Mouse (Mus musculus) ES-Bruce4 (cell line): ENCODE data around the gene Foxf1. TPM values are rescaled to one million over a fixed set of nuclear protein-coding genes. Genes with fewer than 3 reads are reported as not detected.
A peak's percentile ranks its signal among the peaks of the same experiment; 100 is the strongest.

Source experiments
- H3K27ac ChIP-seq: 2 replicates; pipeline ENCODE4 v1.5.1; 2012; ENCODE audit warnings: low read length, inconsistent platforms; ENCODE audit not compliant: insufficient read depth
- H3K27me3 ChIP-seq: 2 replicates; pipeline ENCODE4 v1.6.1; 2012; ENCODE audit warnings: mild to moderate bottlenecking, low read length, inconsistent platforms; ENCODE audit not compliant: control insufficient read depth, poor library complexity, insufficient read depth, severe bottlenecking
- H3K36me3 ChIP-seq: 2 replicates; pipeline ENCODE4 v1.6.1; 2012; ENCODE audit warnings: inconsistent platforms, mild to moderate bottlenecking, low read length, moderate library complexity; ENCODE audit not compliant: control insufficient read depth, poor library complexity, insufficient read depth, severe bottlenecking
- H3K4me1 ChIP-seq: one replicate; pipeline ENCODE4 v1.8.1; 2011; ENCODE audit warnings: low read length; ENCODE audit not compliant: control insufficient read depth, insufficient read depth
- H3K4me3 ChIP-seq: 2 replicates; pipeline ENCODE4 v1.5.1; 2011; ENCODE audit warnings: low read depth, mild to moderate bottlenecking, low read length
- H3K9ac ChIP-seq: 2 replicates; pipeline ENCODE4 v1.6.1; 2012; ENCODE audit warnings: low read depth, mild to moderate bottlenecking, inconsistent platforms; ENCODE audit not compliant: poor library complexity, severe bottlenecking
- H3K9me3 ChIP-seq: replicated peaks from 2 replicates; pipeline ENCODE4 v1.6.1; 2012; ENCODE audit warnings: mild to moderate bottlenecking, low read length, inconsistent platforms; ENCODE audit not compliant: control insufficient read depth, poor library complexity, insufficient read depth, severe bottlenecking
- CTCF ChIP-seq: IDR thresholded peaks from one replicate; pipeline ENCODE4 v1.8.1; 2011; ENCODE audit warnings: low read depth, low read length
- EP300 ChIP-seq: IDR thresholded peaks from 2 replicates; pipeline ENCODE4 v1.6.1; 2011; ENCODE audit warnings: low read depth, low read length; ENCODE audit not compliant: insufficient read depth
- POLR2A ChIP-seq: IDR thresholded peaks from one replicate; pipeline ENCODE4 v1.8.1; 2011; ENCODE audit warnings: low read length; ENCODE audit not compliant: insufficient read depth
- polyA plus RNA-seq: library from polyadenylated mRNA; stranded (reverse); fragments of >200 nt; gene quantifications from 2 replicates; pipeline ENCODE4 v1.2.4, GENCODE M21; 2011; ENCODE audit warnings: low read depth; ENCODE audit not compliant: missing spikeins, insufficient read depth, insufficient read length

Gene Foxf1
- polyA plus RNA-seq, 1 experiment, result 0.33 TPM

DNA sequence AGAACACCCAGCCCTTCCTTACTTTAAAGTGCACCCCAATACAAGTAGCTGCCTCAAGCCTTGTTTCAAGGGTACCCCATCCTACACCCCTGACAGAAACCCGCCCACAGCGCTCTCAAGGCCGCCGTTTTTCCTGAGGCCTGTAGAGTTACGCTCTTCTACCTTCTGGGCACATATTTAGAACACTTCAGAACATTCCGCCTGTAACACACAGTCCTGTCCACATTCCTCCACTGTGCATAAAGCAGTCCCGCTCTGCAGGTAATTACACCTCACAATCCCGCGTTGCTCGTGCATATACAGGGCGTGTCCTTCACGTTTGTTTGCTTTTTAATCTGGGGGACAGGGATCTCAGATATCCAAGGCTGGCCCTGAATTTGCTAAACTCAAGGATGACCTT lies 4.2 kb upstream of the Foxf1 start:
- no peaks in the 10 kb centered on the region for H3K9me3 ChIP-seq
- H3K9ac ChIP-seq, result no peak overlapping the region
- peaks cover 66% of the 10 kb centered on the region for H3K27me3 ChIP-seq
- H3K27ac ChIP-seq, result no peak overlapping the region
- H3K36me3 ChIP-seq, result no peaks in the 10 kb centered on the region
- H3K4me3 ChIP-seq, result no peak overlapping the region
- TF ChIP-seq POLR2A (no peak), CTCF (no peak), EP300 (no peak)
- no peaks in the 10 kb centered on the region for H3K4me1 ChIP-seq

GRCm38 (mm10) chr8:121080361-121081090 lies 3.7 kb upstream of the Foxf1 start:
- Histone ChIP-seq H3K27ac (no peak overlapping the region), H3K4me1 (no peaks in the 10 kb centered on the region), H3K9ac (no peak overlapping the region), H3K4me3 (no peak overlapping the region), H3K9me3 (no peaks in the 10 kb centered on the region), H3K36me3 (no peaks in the 10 kb centered on the region), H3K27me3 (peaks cover 66% of the 10 kb centered on the region)
- TF ChIP-seq POLR2A, result no peak
- TF ChIP-seq EP300, result no peak
- TF ChIP-seq CTCF, result no peak

DNA sequence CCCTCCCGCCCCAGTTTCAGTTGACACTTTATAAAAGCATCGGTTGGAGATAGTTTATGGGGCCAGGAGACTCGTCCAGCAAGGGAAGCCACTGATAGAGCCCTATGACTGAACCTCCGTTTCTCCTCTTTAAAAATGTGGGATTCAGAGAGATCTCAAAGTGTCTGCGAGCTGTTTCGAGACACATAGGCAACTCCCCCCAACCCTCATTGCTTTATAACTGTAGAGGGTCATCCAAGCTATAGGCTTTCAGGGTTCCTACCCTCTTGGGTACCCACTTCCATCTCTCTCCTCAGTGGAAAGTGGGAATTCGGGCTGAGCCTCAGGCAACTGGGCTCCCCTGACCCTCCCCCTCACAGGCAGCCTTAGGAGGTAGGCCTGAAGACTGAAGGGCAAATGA lies 2.8 kb upstream of the Foxf1 start:
- H3K36me3 ChIP-seq, result no peaks in the 10 kb centered on the region
- H3K27me3 ChIP-seq, result peaks cover 65% of the 10 kb centered on the region
- no peak overlapping the region for H3K4me3 ChIP-seq
- no peaks in the 10 kb centered on the region for H3K9me3 ChIP-seq
- TF ChIP-seq EP300 (no peak), POLR2A (no peak), CTCF (no peak)
- H3K9ac ChIP-seq, result no peak overlapping the region
- H3K27ac ChIP-seq, result no peak overlapping the region
- H3K4me1 ChIP-seq, result no peaks in the 10 kb centered on the region

DNA sequence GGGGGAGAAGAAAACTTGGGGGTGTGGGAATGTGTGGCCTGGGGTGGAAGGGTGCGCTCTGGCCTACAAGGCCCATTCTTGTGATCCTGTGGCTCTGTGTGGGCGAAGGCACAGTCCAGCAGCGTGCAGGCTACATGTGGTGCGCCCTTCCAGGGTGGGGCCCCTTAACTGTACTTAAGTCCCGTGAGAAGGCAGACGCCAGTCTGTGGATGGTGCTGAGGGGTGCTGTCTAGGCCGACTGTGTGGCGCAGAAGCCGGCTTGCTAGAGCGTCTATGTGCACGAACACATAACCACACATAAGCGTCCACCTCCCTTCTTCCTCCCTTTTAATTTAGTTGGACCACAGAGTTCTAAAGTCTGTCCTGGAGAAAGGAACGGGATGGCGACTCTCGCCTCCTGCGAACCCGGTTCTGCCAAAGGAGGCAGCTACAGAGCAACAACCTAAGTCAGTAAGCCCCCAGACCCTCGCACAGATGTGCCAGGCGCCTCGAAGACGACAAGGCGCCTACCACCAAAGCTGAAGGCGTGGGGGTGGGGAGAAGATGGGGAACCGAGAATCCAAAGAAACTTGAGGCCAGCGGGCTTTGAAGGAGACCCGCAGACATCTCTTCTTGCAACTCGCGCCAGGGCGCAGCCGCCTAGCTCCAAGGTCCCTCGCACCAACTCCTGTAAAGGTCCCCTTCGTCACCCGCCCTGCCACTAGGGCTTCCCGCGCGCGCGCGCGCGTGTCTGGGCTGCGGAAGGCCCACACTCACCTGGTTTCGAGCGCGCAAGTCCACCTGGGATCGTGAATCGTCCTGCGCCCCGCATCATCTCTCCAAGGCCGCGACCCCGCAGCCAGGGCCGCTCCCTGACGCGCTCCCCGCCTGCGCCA lies 1.7 kb upstream of the Foxf1 start:
- no peaks in the 10 kb centered on the region for H3K9me3 ChIP-seq
- peak overlapping the region; percentile 39 for H3K4me3 ChIP-seq
- no peaks in the 10 kb centered on the region for H3K4me1 ChIP-seq
- H3K36me3 ChIP-seq, result no peaks in the 10 kb centered on the region
- peaks cover 66% of the 10 kb centered on the region for H3K27me3 ChIP-seq
- TF ChIP-seq EP300 (no peak), CTCF (no peak)
- H3K27ac ChIP-seq, result no peak overlapping the region
- peak overlapping the region; percentile 13 for H3K9ac ChIP-seq

GRCm38 (mm10) chr8:121083093-121083935 lies 872 bp upstream of the Foxf1 start:
- H3K27me3 ChIP-seq, result peaks cover 68% of the 10 kb centered on the region
- peak overlapping the region; percentile 56 for H3K9ac ChIP-seq
- H3K9me3 ChIP-seq, result no peaks in the 10 kb centered on the region
- TF ChIP-seq CTCF (no peak), POLR2A (no peak), EP300 (no peak)
- H3K36me3 ChIP-seq, result no peaks in the 10 kb centered on the region
- no peaks in the 10 kb centered on the region for H3K4me1 ChIP-seq
- peak overlapping the region; percentile 53 for H3K4me3 ChIP-seq
- H3K27ac ChIP-seq, result no peak overlapping the region
